Mouse (Mus musculus) intestine, embryonic 15.5 days (tissue): ENCODE measurements around the gene Vat1. TPM values are rescaled to one million over a fixed set of nuclear protein-coding genes. Genes with fewer than 3 reads are reported as not detected.

ENCODE experiments used
- ATAC-seq: fragments of 200-750 bp; cut with Nextera tagmentation; 2 replicates; pipeline ENCODE4 v1.8.0; 2017; ENCODE audit warnings: moderate TSS enrichment, moderate library complexity
- H3K27ac ChIP-seq: fragments of 300-500 bp; sonication (generic); 2 replicates; pipeline ENCODE4 v1.5.1; 2015; ENCODE audit warnings: mild to moderate bottlenecking, inconsistent platforms
- H3K27me3 ChIP-seq: fragments of 300-500 bp; sonication (generic); replicated peaks from 2 replicates; pipeline ENCODE4 v1.6.1; 2015; ENCODE audit warnings: inconsistent platforms
- H3K36me3 ChIP-seq: fragments of 300-500 bp; sonication (generic); 2 replicates; pipeline ENCODE4 v1.6.1; 2015; ENCODE audit warnings: inconsistent platforms
- H3K4me1 ChIP-seq: fragments of 300-500 bp; sonication (generic); replicated peaks from 2 replicates; pipeline ENCODE4 v1.6.1; 2015; ENCODE audit warnings: inconsistent platforms
- H3K4me2 ChIP-seq: fragments of 300-500 bp; sonication (generic); replicated peaks from 2 replicates; pipeline ENCODE4 v1.6.1; 2015; ENCODE audit warnings: mild to moderate bottlenecking, inconsistent platforms
- H3K4me3 ChIP-seq: fragments of 300-500 bp; sonication (generic); replicated peaks from 2 replicates; pipeline ENCODE4 v1.5.1; 2015; ENCODE audit warnings: inconsistent platforms
- H3K9ac ChIP-seq: fragments of 300-500 bp; sonication (generic); 2 replicates; pipeline ENCODE4 v1.6.1; 2015; ENCODE audit warnings: inconsistent platforms
- H3K9me3 ChIP-seq: fragments of 300-500 bp; sonication (generic); 2 replicates; pipeline ENCODE4 v1.6.1; 2016; ENCODE audit warnings: inconsistent platforms
- WGBS: fragments of 180-500 bp; shearing (Covaris S2); methylation state at CpG from one replicate; pipeline ENCODE4 v1.1.7; 2015; 5-methylcytosine and 5-hydroxymethylcytosine counted together
- polyA plus RNA-seq: library from polyadenylated mRNA; unstranded; fragments of >200 nt; fragmentation: Nextera tagmentation; extraction: Ambion mirVana; gene quantifications from 2 replicates; pipeline ENCODE4 v1.2.1, GENCODE M21; 2015

Gene Vat1
- polyA plus RNA-seq, 1 experiment from 2014 or later: 69.7 TPM

GRCm38 (mm10) chr11:101415306-101415705 lies 50.7 kb downstream of the Vat1 start:
- no peak for ATAC-seq
- 89% methylated on average over 2 of the region's 2 CpGs for WGBS
- H3K4me1 ChIP-seq: peaks cover 6% of the 10 kb centered on the region
- H3K27ac ChIP-seq: no peak overlapping the region
- H3K9ac ChIP-seq: no peak overlapping the region
- peaks cover 22% of the 10 kb centered on the region for H3K36me3 ChIP-seq
- no peak overlapping the region for H3K4me2 ChIP-seq
- H3K4me3 ChIP-seq: no peak overlapping the region
- H3K9me3 ChIP-seq: no peaks in the 10 kb centered on the region
- no peaks in the 10 kb centered on the region for H3K27me3 ChIP-seq

Other genes starting within 250 kb of the Vat1 start
- 16.0 and 16.3 TPM in 2 replicates for gene Ezh1, start 239.8 kb downstream of the Vat1 start, polyA plus RNA-seq
- 98.5 and 114 TPM in 2 replicates for gene Ramp2, start 220.2 kb downstream of the Vat1 start, polyA plus RNA-seq
- gene Vps25, start 212.5 kb downstream of the Vat1 start, polyA plus RNA-seq: 135 and 142 TPM in 2 replicates
- 12.3 and 12.7 TPM in 2 replicates for gene Wnk4, start 205.7 kb downstream of the Vat1 start, polyA plus RNA-seq
- gene Cntd1, start 187.2 kb downstream of the Vat1 start, polyA plus RNA-seq: 0.72 and 1.1 TPM in 2 replicates
- 250 and 261 TPM in 2 replicates for gene Coa3, start 187.1 kb downstream of the Vat1 start, polyA plus RNA-seq
- 132 and 143 TPM in 2 replicates for gene Becn1, start 163.9 kb downstream of the Vat1 start, polyA plus RNA-seq
- gene Psme3, start 150.0 kb downstream of the Vat1 start, polyA plus RNA-seq: 137 and 147 TPM in 2 replicates
- gene Aoc2, start 141.2 kb downstream of the Vat1 start, polyA plus RNA-seq: 1.2 and 1.3 TPM in 2 replicates
- gene Aoc3, start 135.6 kb downstream of the Vat1 start, polyA plus RNA-seq: 2.1 and 2.7 TPM in 2 replicates
- 0.30 and 0.39 TPM in 2 replicates for gene G6pc, start 98.7 kb downstream of the Vat1 start, polyA plus RNA-seq
- 60.1 and 63.3 TPM in 2 replicates for gene Aarsd1, start 48.6 kb downstream of the Vat1 start, polyA plus RNA-seq
- gene Gm27029, start 41.4 kb downstream of the Vat1 start, polyA plus RNA-seq: 7.3 and 10.6 TPM in 2 replicates
- gene Rundc1, start 41.1 kb downstream of the Vat1 start, polyA plus RNA-seq: 16.9 and 17.3 TPM in 2 replicates
- 11.7 TPM in 2 replicates for gene Ptges3l, start 40.9 kb downstream of the Vat1 start, polyA plus RNA-seq
- 322 and 353 TPM in 2 replicates for gene Rpl27, start 23.9 kb downstream of the Vat1 start, polyA plus RNA-seq
- gene Ifi35, start 17.8 kb downstream of the Vat1 start, polyA plus RNA-seq: 23.9 and 24.5 TPM in 2 replicates
- gene Rnd2, start 1.2 kb downstream of the Vat1 start, polyA plus RNA-seq: 23.7 and 24.5 TPM in 2 replicates
- 8.4 and 10.2 TPM in 2 replicates for gene Brca1, start 85.7 kb upstream of the Vat1 start, polyA plus RNA-seq
- 57.0 and 61.2 TPM in 2 replicates for gene Nbr1, start 85.9 kb upstream of the Vat1 start, polyA plus RNA-seq
- 21.6 and 22.0 TPM in 2 replicates for gene Tmem106a, start 116.0 kb upstream of the Vat1 start, polyA plus RNA-seq
- not detected in 2 replicates for gene Gm11634, start 133.0 kb upstream of the Vat1 start, polyA plus RNA-seq
- 34.5 and 35.8 TPM in 2 replicates for gene Rdm1, start 161.0 kb upstream of the Vat1 start, polyA plus RNA-seq
- 7.6 and 7.8 TPM in 2 replicates for gene Arl4d, start 199.3 kb upstream of the Vat1 start, polyA plus RNA-seq